Mouse (Mus musculus) liver, postnatal 0 days (tissue): ENCODE measurements around the gene 1700016H13Rik.

Source experiments
- CTCF ChIP-seq: sonication (generic); IDR thresholded peaks from 2 replicates; pipeline ENCODE4 v1.5.1; 2016; ENCODE audit warnings: antibody characterized with exemption, low read depth
- EP300 ChIP-seq: IDR thresholded peaks from 2 replicates; pipeline ENCODE4 v1.6.1; 2016; ENCODE audit warnings: antibody characterized with exemption, low read depth, mild to moderate bottlenecking

GRCm38 (mm10) chr5:103680381-103680780, 24.6 kb upstream of the 1700016H13Rik start:
- TF ChIP-seq CTCF = peak; percentile 98
- TF ChIP-seq EP300 = no peak
